Mouse (Mus musculus) cerebellum, adult 11-12 months (tissue): ENCODE measurements around the gene Epb41l4b.

ENCODE experiments used
- DNase-seq: peaks from one replicate; pipeline ENCODE4 v3.0.0; 2022

Epb41l4b gene

DNA sequence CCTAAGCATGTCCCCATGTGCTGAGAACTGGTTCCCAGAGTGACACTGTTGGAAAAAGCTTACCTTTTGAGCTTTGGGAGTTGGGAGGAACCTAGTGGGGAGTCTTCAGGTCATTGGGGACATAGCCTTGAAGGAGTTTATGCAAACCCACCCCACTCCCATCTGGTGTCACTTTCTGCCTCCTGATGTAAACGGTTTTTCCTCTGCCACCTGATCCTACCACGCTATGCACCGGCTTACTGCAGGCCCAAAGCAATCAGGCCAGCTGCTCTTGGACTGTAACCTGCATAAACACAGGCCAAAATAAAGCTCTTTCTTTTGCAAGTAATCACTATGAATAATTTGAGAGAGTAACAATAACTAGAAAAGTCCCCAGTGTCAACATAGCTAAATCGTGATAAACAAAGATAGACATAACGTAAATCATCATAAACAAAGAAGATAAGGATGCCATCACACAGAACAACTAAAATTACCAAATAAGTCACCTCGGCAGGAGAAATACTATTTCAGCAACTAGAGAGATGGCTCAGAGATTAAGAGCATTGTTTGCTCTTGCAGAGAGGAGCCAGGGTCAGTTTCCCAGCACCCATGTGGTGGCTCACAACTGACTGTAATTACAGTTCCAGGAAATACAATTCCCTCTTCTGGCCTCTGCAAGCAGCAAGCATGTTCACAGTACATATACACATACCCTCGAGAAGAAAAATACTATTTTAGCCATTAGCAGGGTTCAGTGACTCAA is 29.6 kb downstream of the Epb41l4b start:
- DNase-seq: no peak

GRCm38 (mm10) chr4:57111992-57112540 is 31.2 kb downstream of the Epb41l4b start:
- DNase-seq: peak; percentile 50

- no peak for DNase-seq
Measured at GRCm38 (mm10) chr4:57111411-57111810, 31.8 kb downstream of the Epb41l4b start.

DNA sequence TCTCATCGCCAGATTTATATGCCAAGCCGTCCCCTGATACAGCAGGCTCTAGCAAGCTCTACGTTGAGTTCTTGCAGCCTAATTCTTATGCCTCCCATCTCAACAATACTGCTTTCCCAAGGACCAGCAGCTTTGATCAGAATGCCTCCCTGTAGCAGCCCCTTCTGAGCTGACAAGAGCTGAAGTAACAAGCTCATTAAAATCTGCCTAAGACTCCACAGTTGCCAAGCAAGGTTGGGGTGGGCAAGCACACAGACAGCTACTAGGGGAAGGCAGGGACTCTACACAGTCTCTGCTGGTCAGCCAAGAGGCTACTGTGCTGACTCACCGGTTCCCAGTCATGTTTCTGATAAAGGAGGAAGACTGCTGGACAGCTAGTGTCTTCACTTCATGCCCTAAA is 33.7 kb downstream of the Epb41l4b start:
- DNase-seq: no peak

GRCm38 (mm10) chr4:57105339-57105738 is 37.9 kb downstream of the Epb41l4b start:
- no peak for DNase-seq

- no peak for DNase-seq
Measured at GRCm38 (mm10) chr4:57103830-57104229, 39.4 kb downstream of the Epb41l4b start.

DNA sequence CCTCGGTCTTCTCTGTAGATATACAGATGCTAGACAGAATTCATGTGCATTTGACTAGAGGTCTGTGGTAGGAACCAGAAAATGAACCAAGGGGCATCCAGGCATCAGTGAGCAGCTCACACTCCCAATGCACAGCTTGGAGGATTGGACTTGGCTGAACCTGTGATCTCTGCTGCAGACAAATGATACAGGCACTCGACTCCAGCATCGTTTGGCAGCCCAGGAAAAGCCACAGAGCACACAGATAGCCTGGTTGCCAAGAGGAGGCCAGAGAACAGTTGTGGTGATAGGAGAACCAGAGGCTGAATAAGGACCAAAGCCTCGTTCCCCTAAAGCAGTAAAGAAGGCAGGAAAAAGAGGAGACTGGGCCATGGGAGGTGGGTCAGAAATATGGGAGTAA is 42.1 kb downstream of the Epb41l4b start:
- DNase-seq: no peak

DNA sequence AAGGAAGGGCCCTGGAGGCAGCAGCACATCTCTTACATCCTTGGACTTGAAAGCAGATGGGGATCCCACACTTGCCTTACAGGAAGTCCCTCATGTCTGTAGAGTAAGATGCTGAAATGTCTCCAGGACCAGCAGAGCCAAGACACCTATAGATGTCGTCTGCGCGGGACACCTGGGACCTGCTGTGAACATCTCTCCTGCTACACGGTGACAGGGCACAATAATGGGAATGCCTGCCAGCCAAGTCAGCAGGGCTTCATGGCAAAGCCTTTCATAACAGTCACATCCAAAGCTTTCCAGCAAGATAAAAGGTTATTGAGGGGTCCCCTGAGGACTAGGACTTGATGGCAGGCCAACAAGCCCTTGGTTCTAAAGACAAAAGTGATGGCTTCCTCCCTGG is 45.8 kb downstream of the Epb41l4b start:
- peak; percentile 68 for DNase-seq

DNA sequence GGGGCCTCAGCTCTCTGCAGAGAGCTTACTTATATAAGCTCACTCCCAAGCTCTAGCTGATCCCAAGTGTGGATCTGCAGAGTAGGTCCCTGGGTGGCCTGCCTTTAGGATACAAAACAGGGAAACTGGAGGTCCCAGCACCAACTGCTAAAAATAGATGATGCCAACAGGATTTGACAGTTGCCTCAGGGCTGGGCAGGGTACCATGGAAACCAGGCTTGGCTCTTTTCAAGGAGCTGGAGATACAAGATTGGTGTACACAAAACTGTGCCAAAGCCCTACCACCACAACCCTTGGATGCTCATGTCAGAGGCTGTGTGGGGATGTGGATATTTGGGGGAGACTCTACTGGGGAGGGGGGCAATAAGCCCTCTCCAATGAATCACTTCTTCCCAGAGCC is 47.7 kb downstream of the Epb41l4b start:
- DNase-seq: peak; percentile 64

DNA sequence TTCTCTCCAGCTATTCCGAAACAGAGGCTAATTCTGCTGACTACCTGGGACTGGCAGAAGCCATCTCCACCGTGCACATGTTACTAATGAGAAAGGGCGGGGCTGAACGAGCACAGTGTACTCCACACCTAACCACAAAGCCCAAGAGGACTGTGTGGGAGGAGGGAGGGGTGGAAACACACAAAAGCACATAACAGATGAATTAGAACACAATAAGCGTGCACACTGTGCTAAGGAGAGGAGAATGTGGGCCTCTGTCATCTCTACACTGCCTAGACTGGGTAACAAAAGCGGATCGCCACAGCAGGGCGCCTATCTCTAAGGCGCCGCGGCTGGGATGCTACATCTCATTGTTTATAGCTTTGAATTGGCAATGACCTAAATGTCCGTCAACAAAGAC is 51.9 kb downstream of the Epb41l4b start:
- DNase-seq: no peak

- DNase-seq: no peak
Measured at GRCm38 (mm10) chr4:57088301-57088700, 54.9 kb downstream of the Epb41l4b start.

GRCm38 (mm10) chr4:57085750-57086400 is 57.4 kb downstream of the Epb41l4b start:
- no peak for DNase-seq

DNA sequence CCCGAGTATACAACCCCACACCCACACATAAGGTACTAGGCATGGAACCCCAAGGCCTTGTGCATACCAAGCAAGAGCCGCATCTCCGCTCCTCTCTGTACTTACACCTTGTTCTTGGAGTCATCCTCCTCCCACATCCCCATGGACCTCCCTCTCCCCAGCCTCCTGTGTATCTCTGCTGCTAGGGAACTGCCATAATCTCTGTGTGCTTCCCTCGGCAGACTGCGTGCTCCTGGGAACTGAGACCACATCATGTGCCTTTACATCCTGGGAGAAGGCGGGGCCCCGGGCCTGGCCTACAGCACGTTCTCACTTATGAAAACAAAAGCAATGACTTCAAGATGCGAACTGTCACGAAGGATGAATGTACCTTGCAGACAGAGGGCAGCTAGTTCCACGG is 59.6 kb downstream of the Epb41l4b start:
- no peak for DNase-seq

DNA sequence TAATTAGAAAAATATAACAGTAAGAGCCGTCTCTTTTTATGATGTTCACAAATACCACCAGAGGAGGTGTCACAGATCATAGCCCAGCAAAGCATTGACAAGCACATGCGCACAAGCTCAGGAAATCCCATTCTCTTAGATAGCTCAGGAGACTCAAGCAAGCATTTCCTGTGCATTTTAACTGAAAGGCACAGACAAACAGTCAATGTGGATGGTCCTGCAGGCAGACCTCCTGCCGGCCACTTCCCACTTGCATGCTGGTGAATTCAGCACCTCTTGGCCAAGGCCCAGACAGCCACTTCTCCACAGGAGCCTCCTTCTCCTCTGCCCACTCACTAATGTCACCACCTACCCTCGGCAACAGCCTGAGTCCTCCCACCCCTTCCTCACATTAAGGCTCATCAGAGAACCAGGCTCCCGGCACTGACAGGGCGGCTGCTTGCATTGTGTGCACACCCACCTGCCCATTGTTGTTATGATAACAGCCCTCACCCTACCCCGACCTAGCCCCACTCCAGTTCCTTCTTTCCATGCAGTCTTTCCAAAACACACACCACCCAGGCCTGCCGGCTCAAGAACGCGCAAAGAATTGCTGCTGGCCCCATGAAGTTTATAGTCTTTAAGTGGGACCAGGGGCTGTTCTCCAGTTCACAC is 60.3 kb downstream of the Epb41l4b start:
- no peak for DNase-seq

GRCm38 (mm10) chr4:57081463-57081862 is 61.8 kb downstream of the Epb41l4b start:
- no peak for DNase-seq

GRCm38 (mm10) chr4:57073843-57074242 is 69.4 kb downstream of the Epb41l4b start:
- DNase-seq: no peak

DNA sequence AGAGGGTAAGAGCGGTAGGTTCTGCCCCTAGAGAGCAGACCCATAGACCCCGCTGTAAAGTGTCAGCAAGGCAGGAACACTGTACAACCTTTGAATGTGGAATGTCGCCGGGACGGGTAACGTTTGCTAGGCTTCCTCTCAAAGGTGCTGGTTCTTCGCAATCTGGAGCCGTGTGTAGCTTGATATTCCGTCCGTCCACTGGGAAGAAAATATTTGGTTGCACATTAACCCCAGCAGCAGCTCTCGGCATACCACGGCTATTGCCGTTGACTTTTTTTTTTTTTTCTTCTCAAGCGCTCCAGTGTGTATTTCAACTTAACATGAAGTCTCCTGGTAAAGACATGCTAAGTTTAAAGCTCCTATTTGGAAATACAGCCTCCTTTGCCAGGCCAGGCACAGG is 70.1 kb downstream of the Epb41l4b start:
- DNase-seq: no peak

DNA sequence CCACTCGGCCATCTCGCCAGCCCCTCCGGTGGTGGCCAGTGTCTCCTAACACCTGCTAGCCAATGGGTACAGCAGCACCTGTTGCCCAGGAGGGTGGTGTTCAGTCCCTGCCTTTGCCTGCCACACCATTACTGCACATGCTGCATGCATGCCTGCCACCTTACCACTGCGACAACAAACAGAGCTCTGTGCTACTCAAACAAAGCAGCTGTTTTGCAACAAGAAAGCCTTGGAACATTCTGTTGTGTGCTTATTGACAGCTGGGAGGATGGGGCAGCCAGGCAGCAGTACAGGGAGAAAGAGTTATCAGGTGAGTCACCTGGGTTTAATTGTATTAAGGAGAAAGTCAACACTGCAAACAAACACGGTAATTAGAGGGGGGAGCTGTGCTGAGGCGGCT is 72.6 kb downstream of the Epb41l4b start:
- no peak for DNase-seq

GRCm38 (mm10) chr4:57068397-57068796 is 74.8 kb downstream of the Epb41l4b start:
- no peak for DNase-seq

- DNase-seq: no peak
Measured at GRCm38 (mm10) chr4:57067801-57068200, 75.4 kb downstream of the Epb41l4b start.

DNA sequence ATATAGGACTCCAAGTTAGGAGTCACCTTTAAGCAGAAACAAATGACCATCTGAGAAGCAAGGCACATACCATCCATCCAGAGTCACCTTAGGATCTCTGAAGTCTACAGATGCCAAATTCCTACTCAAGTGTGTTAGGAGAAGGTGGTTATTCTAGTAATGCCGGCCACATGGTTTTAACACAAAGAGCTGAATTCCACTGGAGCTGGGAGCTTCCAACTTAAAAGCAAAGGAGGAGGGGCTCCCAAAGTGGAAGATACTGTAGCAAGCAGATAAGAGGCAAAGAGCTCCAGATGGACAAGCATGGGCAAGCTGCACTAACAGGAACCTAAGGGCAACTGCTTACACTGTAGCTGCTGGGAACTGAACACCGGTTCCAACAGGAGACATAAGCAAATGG is 76.3 kb downstream of the Epb41l4b start:
- no peak for DNase-seq

DNA sequence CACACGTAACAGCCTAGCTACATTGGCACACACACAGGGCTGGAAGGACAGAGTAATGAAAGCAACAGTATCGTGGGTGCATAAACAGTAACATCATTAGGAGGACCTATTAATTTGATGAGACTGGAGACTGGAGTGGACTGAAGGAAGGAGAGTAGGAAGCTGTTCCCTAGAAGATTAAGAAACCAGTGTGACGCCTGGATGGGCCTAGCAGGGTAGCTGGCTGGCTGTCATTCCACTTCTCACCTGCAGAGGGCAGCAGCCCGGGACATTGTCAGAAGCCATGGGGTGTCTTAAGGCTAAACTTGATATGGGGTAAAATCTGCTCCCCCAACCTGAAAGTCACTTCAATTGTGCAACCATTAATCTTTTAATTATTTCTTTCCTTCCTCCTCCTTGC is 78.0 kb downstream of the Epb41l4b start:
- peak; percentile 76 for DNase-seq

- peak; percentile 45 for DNase-seq
Measured at GRCm38 (mm10) chr4:57064830-57065229, 78.4 kb downstream of the Epb41l4b start.

GRCm38 (mm10) chr4:57060319-57060831 is 82.9 kb downstream of the Epb41l4b start:
- no peak for DNase-seq
